Mouse (Mus musculus): ENCODE measurements at regions not wholly inside any gene's neighbourhood (a gene's known extent, or its start where the extent isn't known, plus 50 kb on each side); places are given as distances from the start of the nearest gene placed in this dataset.

- TF ChIP-seq CTCF (IDR thresholded peaks at IDR 0.05), result no peak
- TF ChIP-seq POLR2A (IDR thresholded peaks at IDR 0.05; ENCODE audit: insufficient read depth, low read depth, low read length), result no peak
- no peak for TF ChIP-seq EP300 (IDR thresholded peaks at IDR 0.05; ENCODE audit: insufficient read depth, low read depth, low read length)
These were observed 267.1 kb upstream of the Mpped2 start for GRCm38 (mm10) chr2:106426010-106426409.
